In genomic region chr2:152307186-152307585, GRCm38 (mm10) we compare ENCODE assay signal across 29 mouse cellular contexts. TPM values are rescaled to one million over a fixed set of nuclear protein-coding genes. Genes with fewer than 3 reads are reported as not detected.
"Had no signal": no experiment of that assay in that cellular context is flagged by ENCODE, and none has a peak within 500 bp of the region (broad histone marks: within the 10 kb centered on the region; RNA-seq: fewer than 3 reads in every experiment).

No protein-coding gene starts in this region.

- H3K27ac ChIP-seq: embryonic facial prominence, embryonic 10.5 days; embryonic facial prominence, embryonic 12.5 days; embryonic facial prominence, embryonic 13.5 days; embryonic facial prominence, embryonic 15.5 days; forebrain, embryonic 10.5 days; forebrain, embryonic 12.5 days; forebrain, embryonic 13.5 days; forebrain, embryonic 15.5 days; gastrocnemius, adult 2 months; heart, adult 2 months; heart, embryonic 10.5 days had no signal

- H3K4me2 ChIP-seq: embryonic facial prominence, embryonic 12.5 days; embryonic facial prominence, embryonic 13.5 days; embryonic facial prominence, embryonic 15.5 days; forebrain, embryonic 12.5 days; forebrain, embryonic 13.5 days; forebrain, embryonic 15.5 days; heart, embryonic 11.5 days had no signal

- H3K4me3 ChIP-seq: embryonic facial prominence, embryonic 10.5 days; embryonic facial prominence, embryonic 12.5 days; embryonic facial prominence, embryonic 13.5 days; embryonic facial prominence, embryonic 15.5 days; erythroblast, embryonic 14.5 days; forebrain, embryonic 10.5 days; forebrain, embryonic 12.5 days; forebrain, embryonic 13.5 days; forebrain, embryonic 15.5 days; gastrocnemius, adult 2 months; heart, adult 2 months; heart, embryonic 10.5 days had no signal

- H3K27me3 ChIP-seq: embryonic facial prominence, embryonic 12.5 days; embryonic facial prominence, embryonic 13.5 days; embryonic facial prominence, embryonic 15.5 days; forebrain, embryonic 12.5 days; forebrain, embryonic 13.5 days; forebrain, embryonic 15.5 days had no signal

- H3K9me3 ChIP-seq: embryonic facial prominence, embryonic 10.5 days; embryonic facial prominence, embryonic 12.5 days; embryonic facial prominence, embryonic 13.5 days; embryonic facial prominence, embryonic 15.5 days; forebrain, embryonic 10.5 days; forebrain, embryonic 12.5 days; forebrain, embryonic 13.5 days; forebrain, embryonic 15.5 days; heart, embryonic 10.5 days had no signal

- DNase-seq: cerebellum, postnatal 10 days; cerebellum, postnatal 14 days; cerebellum, postnatal 25 days; cerebellum, postnatal 36 days; embryo, embryonic 11 days; forebrain, postnatal 0 days; gastrocnemius, adult 2 months; gastrocnemius, postnatal 10 days; gastrocnemius, postnatal 14 days; gastrocnemius, postnatal 25 days; gastrocnemius, postnatal 36 days; heart, adult 11 months; heart, adult 18-20 months; heart, adult 2 months had no signal

- H3K9ac ChIP-seq: embryonic facial prominence, embryonic 12.5 days; embryonic facial prominence, embryonic 13.5 days; embryonic facial prominence, embryonic 15.5 days; forebrain, embryonic 12.5 days; forebrain, embryonic 13.5 days; forebrain, embryonic 15.5 days; forebrain, postnatal 0 days had no signal

- ATAC-seq: forebrain, embryonic 13.5 days; forebrain, embryonic 14.5 days; forebrain, embryonic 15.5 days; forebrain, embryonic 16.5 days; forebrain, postnatal 0 days had no signal

- H3K4me1 ChIP-seq: embryonic facial prominence, embryonic 12.5 days; embryonic facial prominence, embryonic 13.5 days; embryonic facial prominence, embryonic 15.5 days; forebrain, embryonic 12.5 days; forebrain, embryonic 13.5 days; forebrain, embryonic 15.5 days had no signal

RNA-seq across cellular contexts. Expression of gene Trib3, which starts 36.6 kb away (rescaled TPM):
- total RNA-seq: common myeloid progenitor, adult 5-6 weeks; granulocyte monocyte progenitor cell, adult 5-6 weeks had no signal
